Mouse (Mus musculus) layer of hippocampus, postnatal 36 days (tissue): ENCODE data around the gene Cactin. TPM values are rescaled to one million over a fixed set of nuclear protein-coding genes. Genes with fewer than 3 reads are reported as not detected.

Experiments
- DNase-seq, 2 experiments: peaks; one replicate each; pipeline ENCODE4 v3.0.0; 2022
- total RNA-seq, 2 experiments: library from RNA; stranded (reverse); gene quantifications; 2 replicates each; pipeline ENCODE4 v1.2.3; 2021

Gene Cactin
- total RNA-seq, 2 experiments from 2014 or later, result 28.9 to 30.1 TPM

GRCm38 (mm10) chr10:81297845-81298244 is 23.1 kb upstream of the Cactin start:
- DNase-seq, result no peak

GRCm38 (mm10) chr10:81298369-81299100 is 22.4 kb upstream of the Cactin start:
- no peak for DNase-seq

- DNase-seq, result no peak
Measured at GRCm38 (mm10) chr10:81299585-81300351, 21.1 kb upstream of the Cactin start.

GRCm38 (mm10) chr10:81300352-81300907 is 20.5 kb upstream of the Cactin start:
- DNase-seq, result no peak

GRCm38 (mm10) chr10:81301321-81301720 is 19.6 kb upstream of the Cactin start:
- DNase-seq, result no peak

GRCm38 (mm10) chr10:81302288-81302687 is 18.6 kb upstream of the Cactin start:
- no peak for DNase-seq

- DNase-seq, result no peak
Measured at GRCm38 (mm10) chr10:81302781-81303218, 18.1 kb upstream of the Cactin start.

GRCm38 (mm10) chr10:81303258-81303657 is 17.6 kb upstream of the Cactin start:
- DNase-seq, result no peak

GRCm38 (mm10) chr10:81303761-81304160 is 17.1 kb upstream of the Cactin start:
- DNase-seq, result no peak

- peak in 1 of 2 experiments; percentile 51 for DNase-seq
Measured at GRCm38 (mm10) chr10:81304597-81305238, 16.2 kb upstream of the Cactin start.

GRCm38 (mm10) chr10:81305663-81306062 is 15.2 kb upstream of the Cactin start:
- DNase-seq, result no peak

- DNase-seq, result no peak
Measured at GRCm38 (mm10) chr10:81306173-81306668, 14.7 kb upstream of the Cactin start.

GRCm38 (mm10) chr10:81306837-81307682 is 13.8 kb upstream of the Cactin start:
- no peak for DNase-seq

- DNase-seq, result no peak
Measured at GRCm38 (mm10) chr10:81309571-81309970, 11.3 kb upstream of the Cactin start.

- no peak for DNase-seq
Measured at GRCm38 (mm10) chr10:81313581-81313980, 7.3 kb upstream of the Cactin start.

GRCm38 (mm10) chr10:81314201-81314600 is 6.7 kb upstream of the Cactin start:
- DNase-seq, result no peak

GRCm38 (mm10) chr10:81315587-81315986 is 5.3 kb upstream of the Cactin start:
- DNase-seq, result no peak

- DNase-seq, result no peak
Measured at GRCm38 (mm10) chr10:81316338-81317060, 4.4 kb upstream of the Cactin start.

- DNase-seq, result no peak
Measured at GRCm38 (mm10) chr10:81317273-81317672, 3.6 kb upstream of the Cactin start.

GRCm38 (mm10) chr10:81318589-81319329 is 2.1 kb upstream of the Cactin start:
- DNase-seq, result no peak
